Mouse (Mus musculus) adrenal gland, postnatal 36 days (tissue): Measurements from ENCODE around the gene Fam72a. TPM values are rescaled to one million over a fixed set of nuclear protein-coding genes. Genes with fewer than 3 reads are reported as not detected.

ENCODE experiments used
- DNase-seq, 2 experiments: peaks; one replicate each; pipeline ENCODE4 v3.0.0; 2021; ENCODE audit warnings: mixed read lengths in 1 of 2
- long read RNA-seq, 2 experiments: library from polyadenylated mRNA; stranded (forward); transcript quantifications; one replicate each; pipeline ENCODE4 v2.0.0; 2021; ENCODE audit warnings: borderline sequencing depth in 2 of 2
- total RNA-seq, 2 experiments: library from RNA; stranded (reverse); gene quantifications; 2 replicates each; pipeline ENCODE4 v1.2.3; 2021

Fam72a gene
- 1 to 10 TPM; 1.1 to 1.3 TPM for total RNA-seq
- long read RNA-seq, experiment 1, partial matches to known transcripts = 0 of 5 reads
- long read RNA-seq, experiment 1, other reads (novel, unspliced or antisense) = 2 of 5 reads
- long read RNA-seq, experiment 2, partial matches to known transcripts = 0 of 1 reads
- long read RNA-seq, experiment 2, other reads (novel, unspliced or antisense) = 0 of 1 reads

DNA sequence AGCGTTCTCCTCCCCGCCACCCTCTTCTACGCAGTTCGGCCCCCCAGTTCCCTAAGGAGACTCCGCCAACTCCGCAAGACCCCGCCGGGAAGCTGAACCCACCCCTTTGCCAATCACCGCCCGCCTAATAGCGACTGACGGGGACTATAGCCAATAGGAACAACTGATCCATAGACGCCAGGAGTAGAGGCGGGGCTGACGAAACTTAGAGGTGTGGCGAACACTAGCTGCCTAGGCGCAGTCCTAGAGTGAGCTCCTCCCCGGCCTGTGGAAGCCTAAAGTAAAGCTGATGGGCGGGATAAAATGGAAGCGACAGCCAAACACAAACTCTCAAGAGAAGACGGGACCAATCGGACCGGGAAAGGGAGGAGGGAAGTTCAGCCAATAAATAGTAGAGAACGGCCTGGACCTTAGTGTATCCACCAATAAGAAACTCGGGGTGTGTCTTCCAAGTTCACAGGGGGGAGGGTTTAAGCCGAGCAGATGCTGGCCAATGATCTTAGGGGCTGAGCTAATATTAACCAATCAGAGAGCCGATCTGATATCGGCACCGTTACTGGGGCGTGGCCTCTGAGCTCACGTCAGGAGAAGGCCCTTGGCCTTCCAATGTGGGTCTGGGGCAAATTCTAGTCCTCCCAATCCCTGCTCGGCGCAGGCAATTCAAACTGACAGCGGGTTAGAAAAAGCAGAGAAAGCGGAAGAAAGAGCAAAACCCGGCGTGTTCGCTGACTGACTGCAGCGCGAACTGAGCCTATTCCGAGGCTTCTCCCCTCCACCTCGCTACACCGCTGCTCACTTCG lies at the start of gene Fam72a, which contains the start of gene Srgap2:
Fam72a (plus strand) TSS at position 623 of the 800 bp plus-strand sequence.
Srgap2 (minus strand) TSS at position 72 of the 800 bp plus-strand sequence.
- peak; percentile 96 to 97 for DNase-seq

DNA sequence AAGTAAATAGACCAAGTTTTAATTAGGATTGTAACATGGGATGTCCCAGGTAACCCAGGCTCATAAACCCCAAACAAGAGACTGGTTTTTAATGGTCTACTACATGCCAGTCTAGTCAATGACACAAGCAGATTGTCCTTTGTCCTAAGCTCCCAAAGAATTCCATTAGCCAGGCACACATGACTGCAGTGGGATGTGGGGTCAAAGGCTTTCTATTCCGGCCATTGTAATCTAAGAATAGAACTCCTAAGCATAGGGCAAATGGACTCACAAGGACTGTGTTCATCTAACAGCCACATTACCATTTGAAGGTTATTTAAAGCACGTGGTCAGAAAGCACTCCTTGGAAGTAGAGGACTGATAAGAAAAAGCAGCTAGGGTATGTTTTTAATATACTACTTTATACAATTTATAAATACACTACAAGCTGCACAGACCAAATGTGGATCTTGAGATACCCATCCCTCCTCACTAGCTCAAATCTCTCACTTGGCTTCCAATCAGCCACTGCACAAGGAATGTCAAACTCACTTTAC lies 48.9 kb upstream of the Fam72a start:
- DNase-seq = peak in 1 of 2 experiments; percentile 16

DNA sequence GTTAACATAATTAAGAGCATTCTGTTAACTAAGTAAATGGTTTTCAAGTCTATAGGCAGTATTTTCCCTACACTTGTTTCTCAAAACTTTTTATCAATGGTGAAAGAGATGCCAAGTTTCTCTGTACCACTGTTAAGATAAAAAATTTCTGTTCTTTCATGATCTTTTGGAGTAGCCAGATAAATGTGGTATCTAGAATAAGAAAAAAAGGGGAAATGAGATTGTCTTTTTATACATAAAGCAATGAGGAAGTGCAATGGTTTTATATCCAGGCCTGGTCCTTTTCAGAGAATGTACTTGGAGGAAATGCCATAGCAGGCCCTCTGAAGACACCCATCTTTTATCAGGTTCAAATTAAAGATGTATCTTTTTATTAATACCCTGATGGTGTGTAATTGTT lies 46.3 kb upstream of the Fam72a start:
- no peak for DNase-seq

DNA sequence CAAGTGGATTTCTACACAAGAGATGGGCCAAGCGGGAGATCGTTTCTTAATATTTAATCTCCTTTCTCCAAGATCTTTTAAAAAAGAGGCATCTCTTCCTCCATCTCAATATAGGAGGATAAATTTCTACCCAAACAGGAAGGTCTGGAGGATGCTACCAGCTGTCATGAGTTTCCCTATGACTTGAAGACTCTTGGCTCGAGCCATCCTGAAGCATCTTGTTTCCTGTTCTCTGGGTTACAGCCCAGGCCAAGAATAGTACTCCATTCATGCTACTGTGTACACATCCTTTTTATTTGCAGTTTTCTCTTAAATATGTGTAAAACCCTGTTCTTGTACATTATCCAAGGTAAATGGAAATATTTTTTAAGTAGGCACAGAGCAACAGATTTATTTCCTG lies 45.5 kb upstream of the Fam72a start:
- DNase-seq = no peak

DNA sequence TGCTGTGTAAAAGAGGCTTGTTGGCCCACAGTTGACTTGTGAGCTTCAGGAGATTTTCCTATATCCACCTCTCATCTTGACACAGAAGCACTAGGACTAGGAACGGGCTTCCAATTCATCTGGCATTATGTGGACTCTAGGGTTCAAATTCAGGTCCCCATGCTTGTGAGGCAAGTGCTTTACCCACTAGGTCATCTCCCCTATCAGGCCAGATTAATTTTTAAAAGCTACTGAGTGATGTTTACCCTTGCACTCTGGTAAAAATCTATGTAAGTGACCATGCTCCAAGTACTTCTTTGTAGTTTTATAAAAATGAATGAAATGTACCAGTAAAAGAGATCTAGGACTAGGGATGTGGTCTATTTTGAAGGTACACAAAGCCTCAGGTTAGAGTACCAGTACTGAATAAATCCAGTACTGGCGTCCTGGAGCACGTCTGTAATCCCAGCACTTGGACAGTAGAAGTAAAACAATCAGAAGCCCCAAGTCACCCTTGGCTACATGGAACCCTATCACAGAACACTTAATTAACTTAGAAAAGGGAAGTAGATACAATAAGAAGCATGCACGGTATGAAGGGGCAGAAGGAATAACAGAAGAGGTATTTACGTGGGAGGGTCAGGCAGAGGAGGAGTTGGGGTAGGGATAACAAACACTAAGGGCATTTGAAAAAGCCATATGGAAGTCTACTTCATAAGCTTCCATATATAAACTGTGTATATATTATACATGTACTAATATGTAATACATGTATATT lies 41.4 kb upstream of the Fam72a start:
- no peak for DNase-seq

DNA sequence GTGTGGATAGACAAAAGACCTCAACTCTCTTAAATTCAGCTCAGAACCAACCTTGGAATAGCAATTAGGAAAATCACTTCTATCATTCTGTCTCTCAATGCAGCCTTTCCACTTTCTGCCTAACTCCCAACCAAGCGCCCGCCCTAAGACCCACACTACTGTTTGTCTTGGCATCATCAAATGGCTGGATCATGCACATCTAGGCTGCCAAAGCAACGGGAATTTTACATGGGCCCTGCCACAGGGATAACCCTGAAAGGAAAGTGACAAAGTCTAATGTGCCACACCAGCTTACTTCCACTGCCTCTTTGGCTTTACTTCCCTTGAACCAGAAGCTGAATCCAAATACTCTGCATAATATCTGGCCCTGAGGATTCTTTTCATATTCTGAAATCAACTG lies 38.4 kb upstream of the Fam72a start:
- DNase-seq = no peak

DNA sequence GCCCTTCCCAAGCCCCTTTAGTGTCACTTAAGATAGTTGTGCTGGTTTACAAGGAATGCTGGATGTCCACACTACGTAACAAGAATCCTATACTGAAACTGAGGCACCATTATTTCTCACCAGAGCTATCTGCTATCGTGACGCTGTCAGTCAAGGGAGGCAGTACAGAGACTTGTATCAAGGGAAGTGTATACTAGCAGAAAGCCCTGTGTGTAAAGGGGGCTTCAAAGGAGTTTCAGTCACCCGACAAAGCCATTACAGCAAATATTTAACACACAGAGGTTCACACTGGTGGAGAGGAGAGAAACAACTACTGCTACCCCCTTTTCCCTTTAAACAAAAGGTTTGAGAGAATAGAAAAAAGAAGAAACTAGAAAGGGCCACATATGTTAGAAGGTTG lies 36.1 kb upstream of the Fam72a start:
- no peak for DNase-seq

DNA sequence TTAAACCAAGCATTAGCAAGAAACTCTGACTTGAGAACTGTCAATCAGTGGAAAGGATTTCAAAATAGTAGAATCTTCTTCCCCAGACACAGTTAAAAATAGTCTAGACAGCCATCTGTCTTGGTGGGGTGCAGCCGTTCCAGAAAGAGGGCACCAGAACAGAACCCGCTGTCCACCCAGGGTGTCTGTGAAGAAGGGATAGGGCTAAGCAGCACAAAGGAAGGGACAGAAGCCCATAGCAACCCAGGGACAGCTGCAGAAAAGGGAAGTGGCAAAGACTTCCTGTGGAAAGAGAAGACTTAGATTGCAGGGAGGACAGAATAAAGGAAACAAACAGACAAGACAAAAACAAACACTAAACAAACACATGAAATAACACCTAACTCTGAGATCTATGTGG lies 35.3 kb upstream of the Fam72a start:
- DNase-seq = no peak

DNA sequence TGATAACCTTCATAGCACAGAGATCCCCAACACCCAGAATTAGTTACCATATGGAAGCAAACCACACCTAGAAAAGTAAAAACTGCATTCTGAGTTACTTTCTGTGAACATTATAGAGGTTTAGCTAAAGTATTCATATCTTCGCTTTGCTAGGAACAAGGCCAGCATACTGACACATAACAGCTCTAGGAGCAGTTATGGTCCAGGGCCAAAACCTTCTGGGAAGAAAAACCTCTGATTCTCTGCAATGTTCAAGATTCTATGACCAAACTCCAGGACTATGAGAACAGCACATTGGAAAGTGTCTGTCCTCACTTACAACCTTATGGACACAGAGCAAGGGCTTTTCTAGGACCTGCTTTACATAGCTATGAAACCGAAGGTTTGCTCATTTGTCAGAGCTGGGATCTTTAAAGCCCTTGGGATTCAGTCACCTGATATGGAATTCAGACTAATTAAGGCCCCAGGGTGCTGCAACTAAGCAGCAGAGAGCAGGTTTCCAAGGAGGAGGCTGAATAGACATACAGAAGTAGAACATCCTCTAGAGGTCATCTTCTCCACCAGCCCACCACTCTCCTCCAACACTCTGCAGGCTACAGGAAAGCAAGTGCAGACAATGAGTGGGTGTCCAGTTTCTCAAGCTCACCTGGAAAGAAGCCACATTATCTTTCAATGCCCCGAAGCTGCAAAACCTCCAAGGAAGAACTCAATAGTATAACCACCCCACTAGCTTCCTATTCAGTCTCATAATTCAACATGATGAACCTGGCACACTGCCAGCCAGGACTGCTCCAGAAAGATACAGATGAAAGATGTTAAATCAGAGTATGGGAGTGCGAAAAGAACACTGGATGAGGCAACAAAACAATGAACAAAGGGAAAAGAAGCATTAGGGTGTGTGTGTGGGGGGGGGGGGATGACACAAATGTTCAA lies 33.5 kb upstream of the Fam72a start:
- peak; percentile 49 to 59 for DNase-seq

DNA sequence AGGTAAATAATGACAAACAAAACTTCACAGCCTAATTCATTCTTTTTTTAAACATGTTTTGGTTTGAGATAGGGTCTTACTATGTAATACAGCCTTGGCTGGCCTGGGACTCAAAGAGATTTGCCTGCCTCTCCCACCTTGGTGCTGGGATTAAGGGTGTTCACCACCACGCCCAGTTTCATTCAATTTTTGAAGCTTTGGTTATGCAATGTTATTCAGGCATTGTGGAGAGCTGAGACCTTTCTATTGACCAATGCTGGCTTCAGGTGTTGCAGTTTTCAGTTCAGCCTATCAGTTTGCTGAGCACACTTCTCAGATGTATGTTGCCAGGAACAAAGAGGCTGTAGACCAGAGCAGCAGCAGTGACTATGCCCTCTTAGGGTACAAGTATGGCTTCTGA lies 29.5 kb upstream of the Fam72a start:
- DNase-seq = no peak

DNA sequence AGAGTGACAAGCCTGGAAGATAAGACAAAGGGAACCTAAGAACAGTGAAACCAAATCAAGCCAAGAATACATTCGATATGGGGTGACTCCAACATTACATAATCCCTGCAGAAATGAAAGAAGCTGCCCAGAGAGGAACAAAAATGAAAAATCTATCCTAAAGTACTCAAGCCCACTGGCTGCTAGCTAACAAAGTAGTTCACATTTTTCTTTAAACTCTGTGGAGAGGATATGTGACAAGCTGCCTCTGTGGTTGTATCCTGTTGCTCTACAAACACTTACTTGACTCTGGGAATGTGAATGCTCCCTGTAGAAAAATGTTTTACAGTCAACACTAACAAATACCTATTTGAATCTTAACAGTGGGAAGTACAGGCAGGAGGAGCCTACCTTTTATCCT lies 26.0 kb upstream of the Fam72a start:
- no peak for DNase-seq

DNA sequence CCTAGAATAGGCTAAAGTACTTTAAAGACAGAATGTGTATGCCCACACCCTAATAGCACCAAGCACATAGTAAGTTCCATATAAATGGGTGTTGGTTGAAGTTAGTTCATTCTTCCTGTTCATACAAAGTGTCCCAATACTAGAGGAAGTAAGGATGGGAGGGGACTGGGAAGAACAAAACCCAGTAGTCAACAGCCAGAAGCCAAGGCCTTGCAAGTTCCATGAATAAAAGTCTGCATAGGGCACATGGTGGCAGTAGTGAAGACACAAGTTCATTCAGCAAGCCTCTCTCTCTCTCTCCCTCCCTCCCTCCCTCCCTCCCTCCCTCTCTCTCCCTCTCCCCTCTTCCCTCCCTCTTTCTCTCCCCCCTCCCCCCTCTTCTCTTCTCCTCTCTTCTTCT lies 16.6 kb upstream of the Fam72a start:
- no peak for DNase-seq

DNA sequence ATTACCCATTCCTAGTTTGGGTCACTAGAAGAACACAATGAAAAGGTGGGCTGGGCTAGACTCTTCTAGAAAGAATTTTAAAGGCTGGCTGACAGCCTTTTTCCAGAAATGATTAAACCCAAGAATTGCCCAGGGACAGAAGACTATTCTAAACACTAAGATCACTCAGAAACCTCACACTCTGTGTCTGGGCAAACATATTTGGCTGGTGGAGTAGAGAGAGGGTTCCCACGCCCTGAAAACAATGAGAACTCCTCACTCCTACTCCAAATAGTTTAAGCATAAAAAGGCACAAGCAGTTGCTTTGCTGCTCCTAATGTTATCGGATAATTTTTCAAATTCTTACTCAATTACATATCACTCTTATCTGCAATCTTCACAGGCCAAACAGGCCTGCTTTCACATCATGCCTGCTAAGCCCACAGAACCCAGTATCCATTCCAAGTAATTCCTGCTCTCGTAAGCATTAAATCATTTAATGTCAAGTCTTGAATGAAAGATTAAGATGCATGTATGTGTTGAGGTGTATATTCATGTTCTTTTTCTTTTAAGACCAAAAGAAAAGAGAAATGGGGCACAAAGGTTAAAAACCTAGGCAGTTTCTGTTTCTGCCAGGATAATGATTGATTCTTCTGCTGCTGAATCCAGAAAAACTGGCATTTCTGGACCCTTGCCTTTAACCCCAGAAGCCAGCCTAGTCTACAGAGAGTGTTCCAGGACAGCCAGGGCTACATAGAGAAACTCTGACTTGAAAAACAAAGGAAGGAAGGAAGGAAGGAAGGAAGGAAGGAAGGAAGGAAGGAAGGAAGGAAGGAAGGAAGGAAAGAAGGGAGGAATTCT lies 15.8 kb upstream of the Fam72a start:
- DNase-seq = no peak

DNA sequence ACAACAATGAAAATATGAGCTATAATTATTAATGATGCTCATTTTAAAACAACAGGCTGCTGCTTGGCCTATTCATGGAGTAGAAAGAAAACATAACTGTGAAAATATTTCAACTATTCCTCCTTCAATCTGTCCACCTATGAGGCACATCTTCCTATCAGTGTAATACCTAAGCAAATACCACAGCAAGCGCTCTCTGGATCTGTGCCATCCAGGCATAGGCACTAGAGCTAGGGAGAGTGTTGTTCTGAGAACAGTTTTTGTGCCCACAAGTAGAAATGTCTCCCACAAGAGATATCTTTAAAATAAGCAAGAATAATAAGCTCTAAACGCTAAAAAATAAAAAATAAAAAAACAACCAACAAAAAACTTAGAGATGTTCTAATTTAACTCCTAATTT lies 14.6 kb upstream of the Fam72a start:
- DNase-seq = no peak

DNA sequence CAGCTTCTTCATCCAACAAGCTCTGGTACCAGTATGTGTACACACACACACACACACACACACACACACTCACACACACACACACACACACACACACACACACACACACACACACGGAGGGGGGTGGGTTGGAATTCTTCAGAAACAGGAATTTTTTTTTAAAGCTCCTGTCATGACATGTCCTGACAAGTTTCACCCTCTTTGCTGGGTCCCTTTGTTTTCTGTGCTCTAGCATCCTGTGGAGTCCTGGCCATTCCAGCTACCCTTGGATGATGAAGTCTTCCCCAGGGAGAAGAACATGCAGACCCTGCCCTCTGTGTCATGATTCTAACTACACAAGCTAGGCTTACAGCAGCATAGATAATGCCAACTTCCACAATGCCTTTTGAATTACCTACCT lies 13.5 kb upstream of the Fam72a start:
- DNase-seq = no peak

DNA sequence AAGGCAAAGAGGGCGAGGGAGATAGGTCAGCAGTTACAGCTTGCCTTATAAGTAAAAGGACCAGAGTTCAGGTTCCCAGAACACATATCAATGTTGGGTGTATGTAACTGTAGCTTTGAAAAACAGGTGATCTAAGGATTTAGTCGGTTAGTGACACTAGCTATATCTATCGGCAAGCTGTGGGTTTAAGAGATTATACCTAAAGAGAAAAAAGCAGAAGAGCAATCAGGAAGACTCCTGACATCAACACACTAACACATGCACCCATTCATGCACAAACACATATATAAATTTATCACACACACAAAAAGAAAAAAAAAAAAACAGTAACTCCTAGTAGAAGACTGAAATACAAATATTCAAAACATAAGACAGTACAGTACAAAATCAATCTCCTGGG lies 11.1 kb upstream of the Fam72a start:
- no peak for DNase-seq

DNA sequence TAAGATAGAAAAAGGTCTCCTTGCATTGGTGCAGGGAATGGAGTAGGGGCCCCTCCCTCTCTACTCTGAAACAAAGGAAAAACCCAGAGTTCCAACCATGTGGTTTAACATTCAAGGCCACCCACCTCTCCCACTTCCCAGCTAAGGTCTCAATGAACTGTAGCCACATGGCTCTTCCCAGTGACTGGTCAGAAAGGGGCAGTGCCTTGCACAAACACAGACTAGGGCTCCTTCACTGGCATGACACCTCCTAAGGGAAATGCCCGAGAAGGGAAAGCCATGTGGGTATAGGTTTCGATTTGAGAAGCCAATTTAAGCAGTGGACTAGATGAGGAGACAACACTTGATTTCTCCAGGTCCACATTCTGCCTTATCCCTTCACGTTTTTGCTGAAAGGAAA lies 3.9 kb upstream of the Fam72a start:
- DNase-seq = no peak

DNA sequence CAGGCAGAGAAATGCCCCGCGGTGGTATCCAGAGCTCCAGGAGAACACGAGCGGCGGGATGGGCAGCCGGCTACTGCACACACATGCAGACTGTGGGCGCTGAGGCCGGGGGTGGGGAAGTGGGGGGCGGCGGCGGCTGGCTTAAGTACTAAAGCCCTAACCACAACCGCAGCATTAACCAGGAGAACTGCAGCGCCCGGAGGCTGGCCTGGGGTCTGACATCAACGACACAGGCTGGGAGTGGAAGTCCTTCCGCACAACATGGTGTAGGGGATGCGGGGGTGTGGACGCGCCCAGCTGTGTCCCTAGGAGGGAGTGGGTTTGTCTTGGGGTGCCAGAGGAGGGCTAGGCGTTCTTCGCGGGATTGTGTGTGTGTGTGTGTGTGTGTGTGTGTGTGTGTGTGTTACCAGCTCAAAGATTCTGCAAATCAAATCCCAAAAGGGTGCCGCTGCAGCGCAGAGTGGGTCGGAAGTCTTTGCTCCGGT lies 2.6 kb upstream of the Fam72a start:
- DNase-seq = peak; percentile 47 to 55

DNA sequence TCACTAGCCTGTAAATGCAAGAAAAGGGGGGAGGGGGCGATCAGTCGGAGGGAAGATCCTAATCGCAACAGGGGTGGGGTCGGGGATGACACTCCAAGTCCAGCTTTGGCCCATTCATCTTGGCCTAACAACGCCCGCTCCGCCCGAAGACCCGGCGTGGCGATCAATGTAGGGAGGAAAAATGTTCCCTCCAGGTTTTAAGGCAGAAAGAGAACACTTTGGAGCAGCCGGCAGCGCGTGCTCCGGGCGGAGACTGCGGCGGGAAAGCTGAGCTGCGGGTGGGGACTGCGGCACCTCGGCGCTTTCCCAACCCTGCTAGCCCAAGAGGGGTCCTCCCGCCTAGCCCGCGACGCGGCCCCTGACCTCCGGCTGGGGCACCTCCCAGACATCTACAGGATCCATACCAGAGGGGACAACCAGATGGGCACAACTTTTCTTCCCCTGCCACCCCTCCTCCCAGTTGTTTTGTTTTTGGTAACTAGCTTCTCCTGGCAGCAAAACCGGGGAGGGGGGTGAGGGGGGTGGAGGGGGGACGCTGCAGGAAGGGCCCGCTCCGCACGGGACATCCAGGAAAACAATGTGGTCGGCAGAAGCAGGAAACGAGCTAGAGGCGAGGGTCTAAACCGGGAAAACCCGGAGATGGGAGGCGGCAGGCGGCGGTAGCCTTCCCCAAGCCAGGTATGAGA lies 2.0 kb upstream of the Fam72a start:
- peak; percentile 40 to 64 for DNase-seq
